Mouse (Mus musculus) brain, adult 2 months (tissue): ENCODE data around the gene Gm21985.

Source experiments
- DNase-seq: peaks from one replicate; pipeline ENCODE4 v3.0.0; 2011; ENCODE audit warnings: low read depth, low spot score

Gene Gm21985

DNA sequence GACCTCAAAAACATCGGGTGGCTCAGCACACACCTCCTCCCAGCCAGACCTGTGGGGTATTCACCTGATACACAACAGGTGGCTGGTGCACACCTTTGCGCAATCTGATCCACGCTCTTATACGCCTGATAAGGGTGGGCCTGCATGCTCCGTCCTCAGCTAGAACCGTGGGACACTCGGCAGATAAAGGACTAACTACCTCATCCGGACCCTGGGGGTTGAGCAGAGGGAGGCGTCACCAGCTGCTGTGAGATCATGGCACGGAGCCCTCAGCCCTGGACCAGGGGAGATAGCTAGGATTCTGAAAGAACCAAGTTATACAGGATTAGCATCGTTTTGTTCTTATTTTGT, at the start of gene Gm21985:
Gene Gm21985 (plus strand): TSS at position 73 of the 351 bp plus-strand sequence.
- DNase-seq = peak; percentile 54

DNA sequence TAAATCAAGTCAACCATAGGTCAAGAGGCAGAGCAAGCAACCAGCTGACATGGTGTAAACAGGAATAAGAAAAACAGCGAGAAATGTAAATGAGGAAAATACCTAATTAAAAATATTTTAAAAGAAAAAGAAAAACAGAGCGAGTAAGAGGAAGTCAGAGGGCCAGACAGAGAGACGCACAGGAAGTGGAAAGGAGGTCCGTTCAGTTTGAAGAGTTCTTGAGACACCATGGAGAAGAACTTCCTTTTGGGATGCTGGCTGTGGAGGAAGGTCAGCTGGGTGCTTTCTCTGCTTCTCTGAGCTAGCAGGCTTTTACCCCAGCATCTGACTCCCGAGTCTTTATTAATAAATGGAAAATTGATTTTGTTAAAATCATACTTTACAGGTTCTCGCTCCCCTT, 48.5 kb upstream of the Gm21985 start:
- DNase-seq = no peak

DNA sequence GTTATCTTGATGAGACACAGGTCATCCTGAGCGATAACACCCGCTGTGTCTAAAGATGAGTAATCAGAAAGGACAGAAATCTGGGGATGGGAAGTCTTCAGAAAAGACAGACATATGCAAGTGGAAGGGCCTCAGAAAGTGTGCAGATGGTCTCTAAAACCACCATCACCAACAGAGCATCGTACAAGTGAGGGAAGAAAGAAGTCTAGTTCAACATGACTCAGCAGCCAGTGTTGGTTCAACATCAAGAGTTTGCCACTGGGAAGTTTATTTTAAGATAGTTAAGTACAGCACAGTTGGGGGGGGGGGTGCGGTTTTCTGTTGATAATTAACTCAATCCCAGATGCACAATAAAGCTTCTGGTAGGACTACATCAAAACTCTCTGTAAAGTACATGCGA, 45.2 kb upstream of the Gm21985 start:
- DNase-seq = no peak

DNA sequence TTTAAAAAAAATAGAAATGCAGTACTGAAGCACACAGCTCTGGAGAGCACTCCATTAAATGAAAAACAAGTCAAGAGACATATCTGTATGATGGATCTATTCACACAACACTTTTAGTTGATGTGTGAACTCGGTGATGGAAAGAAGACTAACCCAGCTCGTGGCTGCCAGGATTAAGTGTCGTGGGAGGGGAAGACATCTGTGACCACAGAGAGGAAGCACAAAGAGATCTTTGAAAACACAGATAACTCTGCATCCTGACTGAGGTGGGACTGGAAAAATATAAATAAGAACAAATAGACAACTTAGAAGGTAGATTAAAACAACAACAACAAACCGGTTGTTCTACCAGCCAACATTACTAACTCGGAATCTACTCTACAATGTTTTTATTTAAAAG, 43.5 kb upstream of the Gm21985 start:
- peak; percentile 63 for DNase-seq

DNA sequence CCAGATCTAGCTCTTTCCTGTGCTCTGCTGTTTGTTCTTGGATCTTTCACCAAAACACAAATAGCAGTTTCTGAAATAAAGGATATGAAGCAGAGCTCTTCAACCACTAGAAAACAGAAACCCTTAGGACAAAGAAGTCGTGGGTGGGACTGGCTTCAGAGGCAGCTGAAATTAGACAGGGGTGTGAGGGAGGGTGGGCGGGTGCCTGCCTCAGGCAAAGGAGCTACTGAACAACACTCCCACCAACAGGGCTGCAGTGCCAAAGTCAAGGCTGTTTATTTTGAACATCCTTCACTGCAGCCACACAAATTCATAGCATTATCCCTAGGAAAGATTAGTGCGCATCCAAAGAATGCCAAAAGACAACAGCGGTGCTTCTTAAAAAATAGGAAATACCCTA, 41.8 kb upstream of the Gm21985 start:
- DNase-seq = peak; percentile 83

DNA sequence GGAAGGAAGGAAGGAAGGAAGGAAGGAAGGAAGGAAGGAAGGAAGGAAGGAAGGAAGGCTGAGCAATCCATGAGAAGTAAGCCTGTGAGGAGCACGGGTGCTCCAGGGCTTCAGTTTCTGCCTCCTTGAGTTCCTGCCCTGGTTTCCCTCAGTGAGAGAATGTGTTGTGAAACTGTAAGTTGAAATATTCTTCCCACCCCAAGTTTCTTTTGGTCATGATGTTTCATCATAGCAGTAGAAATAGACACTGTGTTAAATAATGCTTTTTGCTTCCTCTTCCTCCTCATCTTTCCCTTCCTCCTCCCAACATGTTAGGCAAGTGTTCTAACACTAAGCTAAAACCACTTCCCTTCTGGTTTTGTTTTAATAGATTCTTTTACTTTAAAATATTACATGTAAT, 33.5 kb upstream of the Gm21985 start:
- no peak for DNase-seq

DNA sequence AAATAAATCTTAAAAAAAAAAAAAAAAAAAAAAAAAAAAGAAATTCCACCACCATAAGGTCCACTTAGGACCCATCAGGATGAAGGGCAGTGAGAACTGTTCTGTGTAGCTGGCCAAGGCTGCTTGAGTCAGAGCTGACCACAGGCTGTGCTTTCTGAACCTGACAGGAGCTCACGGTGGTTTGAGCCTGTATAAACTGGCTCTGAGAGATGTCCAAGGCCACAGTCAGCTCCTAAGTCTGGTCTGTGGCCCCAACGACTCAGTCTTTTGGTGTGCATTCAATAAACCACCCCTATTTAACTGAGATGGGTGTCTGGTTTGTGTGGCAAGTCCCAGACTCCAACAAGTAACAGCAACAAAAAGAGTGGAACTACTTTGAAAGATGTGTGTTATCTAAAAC, 29.5 kb upstream of the Gm21985 start:
- DNase-seq = no peak

DNA sequence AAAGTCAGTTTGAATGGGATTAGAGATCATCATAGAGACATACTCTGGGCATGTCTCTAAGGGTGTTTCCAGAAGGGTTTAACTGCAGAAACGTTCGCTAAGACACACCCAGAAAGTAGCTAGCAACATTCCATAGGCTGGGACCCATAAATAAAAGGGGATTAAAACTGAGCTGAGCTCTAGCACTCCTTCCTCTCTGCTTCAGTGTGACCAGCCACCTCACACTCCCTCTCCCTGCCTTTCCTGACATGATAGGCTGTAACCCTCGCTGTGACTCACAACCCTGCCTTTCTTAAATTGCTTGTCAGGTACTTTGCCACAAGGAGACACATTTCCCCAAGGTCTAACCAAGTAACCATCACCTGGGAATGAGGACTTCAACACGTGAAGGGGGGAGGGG, 28.1 kb upstream of the Gm21985 start:
- no peak for DNase-seq

DNA sequence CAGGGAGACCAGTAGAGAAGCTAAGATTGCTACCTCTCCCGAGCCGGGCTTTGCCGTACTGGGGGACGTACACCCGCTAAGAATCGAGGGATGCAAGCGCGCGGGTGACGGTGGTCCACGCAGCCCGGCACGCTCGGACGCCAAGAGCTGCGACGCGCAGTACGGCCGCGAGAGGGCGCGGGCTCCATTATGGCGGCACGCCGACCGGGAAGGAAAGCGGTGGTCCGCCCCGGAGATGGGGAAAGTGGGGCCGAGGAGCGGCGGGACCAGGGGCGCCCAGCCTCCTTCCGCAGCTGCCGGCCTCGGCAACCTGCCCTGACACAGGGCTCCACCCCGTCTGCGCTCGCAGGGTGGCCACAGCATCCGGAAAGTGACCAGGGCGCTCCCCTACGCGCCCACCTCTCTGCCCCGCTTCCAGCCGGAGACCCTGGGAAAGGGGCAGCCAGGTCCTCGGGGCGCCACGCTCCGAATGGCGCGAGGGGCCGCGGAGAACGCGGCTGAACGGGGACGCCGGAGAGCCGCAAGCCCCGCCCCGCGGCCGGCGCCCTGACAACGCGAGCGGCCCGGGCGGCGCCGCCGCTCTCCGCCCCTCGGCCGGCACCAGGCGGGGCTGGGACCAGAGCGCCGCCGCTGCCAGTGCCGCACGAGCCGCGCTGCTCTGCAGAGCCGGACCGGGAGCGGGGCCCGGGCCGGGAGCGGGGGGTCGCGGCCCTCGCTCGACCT, 26.7 kb upstream of the Gm21985 start, which contains the start of gene Lpcat4:
Gene Lpcat4 (plus strand): TSS at position 257 of the 723 bp plus-strand sequence.
- DNase-seq = peak; percentile 92

DNA sequence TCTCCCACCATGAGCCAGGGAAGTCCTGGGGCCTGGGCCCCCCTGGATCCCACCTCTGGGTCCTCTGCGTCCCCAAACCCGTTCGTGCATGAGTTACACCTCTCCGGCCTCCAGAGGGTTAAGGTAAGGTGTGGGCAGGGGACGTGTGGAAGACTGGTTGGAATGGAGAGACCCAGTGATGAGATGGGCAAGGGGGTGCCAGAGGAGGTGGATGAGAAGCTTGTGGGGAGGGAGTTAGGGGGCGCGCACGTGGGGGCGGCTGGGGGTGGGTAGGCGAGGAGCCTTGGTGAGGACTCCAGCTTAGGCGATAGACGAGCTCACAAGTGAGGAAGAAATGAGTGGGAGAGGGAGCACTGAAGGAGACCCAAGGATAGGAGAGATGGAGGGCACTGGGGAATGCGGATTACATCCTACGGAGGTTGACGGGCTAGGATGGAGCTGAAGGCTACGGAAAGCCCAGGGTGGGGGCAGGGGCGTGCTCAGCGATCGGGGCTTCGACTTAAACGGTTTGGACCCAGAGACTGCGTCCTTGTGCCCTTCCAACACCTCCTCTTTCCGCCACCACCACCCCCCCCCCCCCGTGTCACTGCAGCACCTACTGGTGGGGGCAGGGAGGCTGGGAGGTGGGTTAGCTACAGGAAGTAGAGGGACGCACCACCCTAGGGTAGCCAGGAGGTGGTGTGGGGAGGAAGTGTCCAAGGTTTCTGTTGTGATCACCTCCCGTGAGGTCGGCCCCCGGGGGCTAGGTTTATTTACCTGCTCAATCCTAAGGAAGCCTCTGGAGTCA, 26.0 kb upstream of the Gm21985 start:
- DNase-seq = peak; percentile 66

DNA sequence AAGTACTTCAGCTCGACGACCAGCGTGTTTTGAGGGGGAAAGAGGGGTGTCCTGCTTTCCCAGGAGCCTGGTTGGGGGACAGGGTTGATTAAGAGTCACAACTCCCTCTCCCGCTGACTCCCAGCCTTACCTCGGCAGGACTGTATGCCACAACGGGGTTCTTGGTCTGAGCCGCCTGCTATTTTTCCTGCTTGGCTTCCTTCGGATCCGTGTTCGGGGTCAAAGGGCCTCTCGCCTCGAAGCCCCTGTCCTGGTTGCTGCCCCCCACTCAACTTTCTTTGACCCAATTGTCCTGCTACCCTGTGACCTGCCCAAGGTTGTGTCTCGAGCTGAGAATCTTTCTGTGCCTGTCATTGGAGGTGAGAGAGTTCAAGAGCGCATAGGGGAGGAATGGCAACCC, 24.3 kb upstream of the Gm21985 start:
- no peak for DNase-seq

DNA sequence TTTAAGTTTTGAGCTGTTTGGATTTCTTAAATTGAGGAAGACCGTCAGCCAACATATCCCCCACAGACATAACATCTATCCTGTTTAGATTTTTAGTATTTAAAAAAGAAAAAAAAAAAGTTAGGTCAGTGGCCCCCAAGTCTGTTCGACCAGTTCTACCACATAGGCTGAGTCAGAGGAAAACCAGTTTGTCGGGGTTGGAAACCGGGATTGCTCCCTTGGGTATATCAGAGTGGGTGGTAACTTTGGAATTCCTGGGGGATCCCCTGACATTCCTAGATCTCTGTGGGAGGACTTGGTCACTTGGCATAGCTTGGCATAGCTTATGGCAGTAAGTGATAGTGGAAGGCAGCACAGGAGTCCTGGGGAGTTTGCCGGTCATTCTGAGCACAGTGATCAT, 20.8 kb upstream of the Gm21985 start:
- DNase-seq = no peak

DNA sequence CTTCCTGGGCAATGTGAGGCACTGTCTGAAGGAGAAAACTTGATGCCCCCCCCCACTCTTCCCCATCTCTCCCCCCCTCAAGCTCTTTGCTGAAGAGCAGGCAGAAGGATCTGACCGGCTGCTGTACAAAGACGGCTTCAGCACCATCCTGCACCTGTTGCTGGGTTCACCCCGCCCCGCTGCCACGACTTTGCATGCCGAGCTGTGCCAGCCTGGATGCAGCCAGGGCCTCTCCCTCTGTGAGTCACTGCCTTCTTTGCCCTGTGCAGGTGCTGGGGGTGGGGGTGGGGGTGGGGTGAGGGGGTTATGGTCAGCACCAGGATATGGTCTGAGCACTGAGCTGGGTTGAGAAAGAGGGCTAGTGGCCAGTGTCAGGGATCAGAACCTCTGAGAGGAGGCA, 19.9 kb upstream of the Gm21985 start:
- DNase-seq = no peak

DNA sequence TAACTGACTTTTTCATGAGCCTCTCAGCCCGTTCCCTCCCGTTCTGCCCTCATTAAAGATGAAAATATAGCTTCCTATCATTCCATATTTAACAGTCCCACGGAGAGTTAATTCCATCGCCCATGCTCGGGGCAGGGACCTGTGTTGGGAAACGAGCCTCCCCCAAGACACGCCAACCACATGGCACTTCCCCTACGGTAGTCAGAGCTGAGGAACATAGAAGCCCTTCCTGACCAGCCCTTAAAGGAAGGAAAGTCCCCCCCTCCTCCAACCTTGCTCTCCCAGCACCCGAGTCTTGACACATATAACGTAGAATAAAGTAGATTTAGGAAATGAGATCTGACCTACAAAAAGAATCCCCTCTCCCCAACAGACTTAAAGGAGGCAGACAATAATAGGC, 18.8 kb upstream of the Gm21985 start:
- DNase-seq = no peak

DNA sequence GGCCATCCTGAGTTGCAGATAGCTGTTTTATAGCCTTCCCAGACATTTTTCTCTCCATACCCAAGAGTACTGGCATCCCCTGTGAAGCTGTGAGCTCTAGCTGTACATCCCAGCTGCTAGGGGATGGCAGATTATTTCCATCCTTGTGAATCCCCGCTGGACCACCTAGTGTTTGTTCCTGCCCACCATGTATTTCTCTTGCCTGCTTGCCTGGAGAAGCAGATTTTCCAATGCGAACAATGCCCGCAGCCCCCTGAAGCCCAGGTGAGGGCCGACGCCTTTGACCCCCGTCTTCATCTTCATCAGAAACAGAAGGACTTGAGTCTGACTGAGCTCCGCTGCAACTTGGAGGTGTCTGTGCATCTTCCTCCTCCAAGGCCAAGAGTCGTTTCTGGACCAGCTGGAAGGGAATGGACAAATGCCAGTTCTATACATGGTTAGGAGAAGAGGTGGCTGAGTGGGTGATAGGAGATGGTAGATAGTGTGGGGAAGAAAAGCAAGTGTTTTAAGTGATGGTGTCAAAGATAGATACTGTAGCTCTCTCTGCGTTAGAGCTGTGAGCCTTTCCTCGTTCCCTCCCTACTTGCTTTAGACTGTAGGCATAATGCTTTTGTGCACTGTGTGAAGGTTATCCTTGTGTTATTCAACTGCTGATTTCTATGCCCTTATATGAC, 16.2 kb upstream of the Gm21985 start:
- peak; percentile 88 for DNase-seq

DNA sequence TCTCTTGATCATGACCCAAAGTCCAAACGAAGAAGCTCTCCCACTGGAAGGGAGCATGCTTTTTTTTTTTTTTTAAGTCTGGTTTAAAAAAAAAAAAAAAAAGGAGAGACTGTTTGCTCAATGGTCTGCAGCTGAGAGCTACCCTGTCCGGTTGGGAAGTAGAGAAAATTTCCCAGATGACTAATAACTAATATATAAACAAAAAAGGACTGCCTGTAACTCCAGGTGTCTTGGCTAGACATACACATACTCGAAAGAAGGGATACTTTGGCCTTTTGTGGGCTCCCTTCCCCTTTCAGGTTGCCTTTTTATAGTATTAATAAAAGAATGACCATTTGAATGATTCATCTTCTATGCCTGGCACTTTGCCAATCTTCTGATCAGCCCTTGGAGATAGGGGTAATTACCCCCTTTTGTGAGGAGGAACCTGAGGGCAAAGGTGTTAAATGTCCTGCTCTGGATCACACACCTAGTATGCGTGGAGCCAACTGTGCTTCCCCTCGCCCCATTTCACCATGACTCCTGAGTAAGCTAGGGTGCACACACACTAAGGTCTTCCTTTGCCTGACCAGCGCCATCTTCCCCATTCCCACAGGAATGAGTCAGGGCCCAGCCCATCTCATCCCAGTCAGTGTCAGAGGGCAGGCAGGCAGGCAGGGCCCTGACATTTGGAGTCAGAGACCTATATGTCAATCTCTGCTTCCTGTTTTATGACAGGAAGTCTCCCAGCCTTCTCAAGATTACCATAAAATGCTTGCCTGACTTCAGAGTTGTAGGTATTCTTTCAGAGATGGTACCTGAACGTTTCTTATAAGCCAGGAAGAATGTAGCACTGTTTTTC, 11.2 kb upstream of the Gm21985 start:
- no peak for DNase-seq

DNA sequence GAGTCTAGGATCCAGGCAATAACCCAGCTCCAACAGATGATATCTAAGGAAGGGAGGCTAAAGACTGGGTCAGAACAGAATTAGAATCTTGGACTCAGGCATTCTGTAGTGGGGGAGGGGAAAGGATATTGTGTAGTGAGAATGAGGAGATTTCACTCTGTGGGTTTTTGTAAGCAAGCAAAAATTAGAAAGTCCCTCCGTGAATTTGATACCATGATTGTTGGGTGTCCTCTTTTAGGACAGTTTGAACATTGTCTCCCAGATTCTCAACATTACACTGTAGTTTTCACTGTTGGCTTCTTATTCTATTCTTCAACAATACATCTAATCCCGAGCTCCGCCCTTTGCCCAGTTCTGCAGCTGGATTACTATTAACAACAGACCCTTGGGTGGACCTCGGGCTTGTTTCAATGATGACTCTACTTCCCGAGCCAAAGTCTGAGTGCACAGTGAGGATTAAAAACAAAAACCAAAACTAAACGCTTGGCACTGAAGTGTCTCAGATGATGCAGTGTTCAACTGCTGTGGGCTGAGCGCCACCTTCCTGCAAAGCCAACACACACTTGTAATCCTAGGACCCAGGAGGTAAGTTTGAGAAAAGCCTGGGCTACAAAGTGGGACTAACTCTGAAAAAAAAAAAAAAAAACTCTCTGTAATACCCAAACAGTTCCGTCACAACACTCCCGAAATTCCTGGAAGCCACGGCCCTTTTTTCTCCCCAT, 6.7 kb upstream of the Gm21985 start, which contains the start of gene Nutm1:
Gene Nutm1 (minus strand): TSS at position 51 of the 722 bp plus-strand sequence.
- peak; percentile 39 for DNase-seq

DNA sequence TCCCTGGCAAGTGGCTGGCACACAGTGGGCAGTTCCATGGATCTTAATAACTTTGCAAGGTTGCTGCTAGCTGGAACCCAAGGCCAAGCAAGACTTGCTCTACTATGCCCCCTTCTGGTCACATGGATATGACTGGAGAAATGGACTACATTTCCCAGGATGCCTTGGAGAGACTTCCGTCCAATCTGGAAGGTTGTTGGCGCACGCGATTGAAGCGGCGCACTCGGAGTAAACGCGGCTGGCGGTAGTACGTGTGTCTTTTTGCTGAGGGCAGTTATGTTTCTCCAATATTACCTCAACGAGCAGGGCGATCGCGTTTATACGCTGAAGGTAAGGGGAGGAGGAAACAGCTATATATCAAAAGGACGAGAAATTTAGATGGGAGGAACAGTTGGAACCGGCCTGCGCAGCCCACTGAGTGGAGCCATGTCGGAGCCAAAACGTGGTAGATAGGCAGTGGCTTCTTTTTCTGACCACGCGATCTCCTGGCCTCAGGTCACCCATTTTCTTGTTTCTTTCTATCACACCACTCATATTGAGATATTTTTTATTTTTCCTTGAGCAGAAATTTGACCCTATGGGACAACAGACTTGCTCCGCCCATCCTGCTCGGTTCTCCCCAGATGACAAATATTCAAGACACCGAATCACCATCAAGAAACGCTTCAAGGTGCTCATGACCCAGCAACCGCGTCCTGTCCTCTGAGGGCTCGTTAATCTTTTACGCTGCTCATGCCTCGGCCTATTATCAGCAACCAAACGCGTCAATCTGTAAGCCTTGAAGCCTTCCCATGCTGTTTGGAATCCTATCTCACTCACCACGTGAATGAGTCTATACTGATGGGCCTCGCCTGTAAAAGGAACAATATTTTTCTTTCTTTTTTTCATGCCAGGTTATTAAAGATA, 4.1 kb upstream of the Gm21985 start, which contains the start of gene Nop10:
Gene Nop10 (plus strand): TSS at position 179 of the 906 bp plus-strand sequence.
- DNase-seq = peak; percentile 97

DNA sequence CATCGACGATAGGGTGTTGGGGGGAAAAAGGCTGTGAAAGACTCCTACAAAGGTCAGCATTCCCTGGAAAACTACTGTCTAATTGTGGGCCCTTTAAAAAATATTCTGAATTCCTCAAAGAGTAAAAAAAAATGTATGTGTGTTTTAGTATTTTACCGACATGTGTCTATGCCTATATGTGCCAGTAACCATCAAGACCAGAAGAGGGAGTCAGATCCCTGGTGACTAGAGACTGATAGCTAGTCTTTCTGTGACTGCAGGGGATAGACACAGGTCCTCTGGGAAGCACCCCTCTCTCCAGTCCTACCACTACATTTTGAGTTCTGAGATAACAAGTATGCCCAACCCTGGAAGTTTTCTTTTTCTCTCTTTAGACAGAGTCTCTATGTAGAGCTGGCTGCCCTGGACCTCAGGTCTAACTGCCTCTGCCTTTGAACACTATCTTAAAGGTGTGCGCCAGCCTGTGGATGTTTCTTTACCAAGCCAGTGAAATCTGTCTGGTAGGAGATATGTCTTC, 3.3 kb upstream of the Gm21985 start:
- peak; percentile 46 for DNase-seq

DNA sequence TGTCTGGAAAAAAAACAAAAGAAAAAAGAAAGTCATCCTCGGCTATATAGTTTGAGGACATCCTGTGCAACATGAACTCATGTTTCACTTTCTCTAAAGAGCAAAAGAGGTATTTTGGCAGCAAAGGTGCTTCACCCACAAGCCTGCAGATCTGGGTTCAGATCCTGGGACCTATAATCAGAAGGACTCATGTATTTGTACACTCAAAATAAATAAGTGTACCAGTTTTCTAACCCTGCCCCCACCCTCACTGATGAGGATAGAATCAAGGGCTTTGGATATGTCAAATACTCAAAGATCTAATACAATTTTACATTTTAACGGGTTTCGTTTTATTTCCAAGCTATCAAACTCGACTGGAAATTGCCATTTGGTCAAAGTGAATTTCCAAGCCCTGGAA, 1.8 kb upstream of the Gm21985 start:
- no peak for DNase-seq
